Mouse (Mus musculus): ENCODE results near the gene Fezf1.

Fezf1 gene

DNA sequence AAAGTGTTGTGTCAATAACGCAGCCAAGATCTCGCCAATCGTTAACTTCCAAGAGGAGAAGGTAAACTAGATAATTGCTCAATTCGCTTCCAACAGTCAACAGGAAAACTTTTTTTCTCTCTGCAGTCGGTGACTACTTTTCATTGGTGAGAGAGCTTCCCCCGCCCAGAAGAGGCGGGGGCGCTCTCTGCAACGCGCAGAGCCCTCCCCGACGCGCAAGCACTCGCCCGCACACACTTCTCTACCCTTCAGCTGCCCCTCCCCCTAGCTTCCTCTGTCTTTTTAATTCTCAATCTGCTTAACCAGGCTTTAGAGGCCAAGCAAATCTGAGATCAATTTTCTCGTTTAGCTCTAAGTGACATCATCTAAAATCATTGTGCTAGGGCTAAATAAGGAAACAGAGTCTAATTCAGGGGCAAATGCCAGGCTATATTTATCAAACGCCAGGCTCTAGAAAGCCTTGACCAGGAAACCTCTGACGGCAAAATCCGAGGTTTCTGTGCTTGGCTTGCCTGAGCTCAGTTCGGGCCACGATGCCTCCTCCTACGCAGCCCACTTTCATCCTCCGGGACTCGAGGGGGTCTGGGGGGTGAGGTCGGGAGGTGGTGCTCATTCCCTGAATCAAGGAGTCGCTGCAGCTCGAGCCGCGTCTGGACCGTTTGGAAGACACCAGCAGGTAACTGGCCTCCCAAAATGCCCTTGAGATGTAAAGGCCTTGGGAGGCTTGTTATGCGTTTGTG, at the start of gene Fezf1:
Fezf1 (minus strand) TSS at position 50 of the 740 bp plus-strand sequence.
- no peak for DNase-seq

DNA sequence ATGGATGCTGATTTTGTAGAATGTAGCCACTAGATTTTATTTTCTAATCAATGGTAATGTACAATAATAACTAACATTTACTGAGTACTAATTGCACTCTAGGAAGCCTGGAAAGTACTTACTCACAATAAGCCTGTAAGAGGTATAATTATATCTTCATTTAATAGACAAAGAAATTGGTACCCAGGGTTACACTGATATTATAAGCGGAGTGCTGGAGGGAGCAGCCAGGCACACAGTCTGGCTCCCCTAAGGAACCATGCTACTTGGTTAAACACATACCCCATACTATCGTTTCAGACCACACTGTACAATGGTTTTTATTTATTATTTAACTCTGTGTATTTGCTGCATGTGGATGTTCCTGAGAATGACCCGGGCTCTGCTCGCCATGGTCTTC, 46.5 kb upstream of the Fezf1 start:
- no peak for DNase-seq

DNA sequence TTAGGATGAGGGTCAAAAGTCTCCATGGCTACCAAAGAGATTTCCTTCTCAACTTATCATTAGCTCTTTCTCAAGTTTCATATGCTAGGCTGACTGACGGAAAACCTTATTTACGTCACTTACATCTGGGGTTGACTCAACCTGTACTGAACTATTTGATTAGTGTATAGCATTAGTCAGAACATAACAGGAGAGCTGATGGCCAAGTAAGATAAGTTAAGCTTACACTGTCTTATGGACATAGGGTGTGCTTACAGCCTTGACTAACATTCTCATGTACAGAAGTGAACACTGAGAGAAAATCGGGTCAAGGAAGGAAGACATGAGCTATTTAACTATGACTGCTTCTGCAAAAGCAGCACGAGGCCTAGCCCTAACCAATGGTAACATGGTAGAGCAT, 40.6 kb upstream of the Fezf1 start:
- DNase-seq, result no peak

DNA sequence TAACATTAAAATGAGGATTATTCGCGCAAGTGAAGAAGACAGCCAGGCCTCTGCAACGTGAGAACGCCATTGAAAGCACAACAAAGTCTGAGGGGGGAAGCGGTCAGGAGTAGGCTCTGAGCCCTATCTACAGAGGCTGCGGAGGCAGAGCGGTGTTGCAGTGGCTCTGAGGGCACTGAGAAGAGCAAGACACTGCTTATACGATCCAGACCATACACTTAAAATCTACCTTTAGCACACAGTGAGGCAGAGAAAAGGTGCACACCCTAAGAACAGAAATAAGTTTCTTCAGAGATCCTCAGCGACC, 33.3 kb upstream of the Fezf1 start:
- no peak for DNase-seq

DNA sequence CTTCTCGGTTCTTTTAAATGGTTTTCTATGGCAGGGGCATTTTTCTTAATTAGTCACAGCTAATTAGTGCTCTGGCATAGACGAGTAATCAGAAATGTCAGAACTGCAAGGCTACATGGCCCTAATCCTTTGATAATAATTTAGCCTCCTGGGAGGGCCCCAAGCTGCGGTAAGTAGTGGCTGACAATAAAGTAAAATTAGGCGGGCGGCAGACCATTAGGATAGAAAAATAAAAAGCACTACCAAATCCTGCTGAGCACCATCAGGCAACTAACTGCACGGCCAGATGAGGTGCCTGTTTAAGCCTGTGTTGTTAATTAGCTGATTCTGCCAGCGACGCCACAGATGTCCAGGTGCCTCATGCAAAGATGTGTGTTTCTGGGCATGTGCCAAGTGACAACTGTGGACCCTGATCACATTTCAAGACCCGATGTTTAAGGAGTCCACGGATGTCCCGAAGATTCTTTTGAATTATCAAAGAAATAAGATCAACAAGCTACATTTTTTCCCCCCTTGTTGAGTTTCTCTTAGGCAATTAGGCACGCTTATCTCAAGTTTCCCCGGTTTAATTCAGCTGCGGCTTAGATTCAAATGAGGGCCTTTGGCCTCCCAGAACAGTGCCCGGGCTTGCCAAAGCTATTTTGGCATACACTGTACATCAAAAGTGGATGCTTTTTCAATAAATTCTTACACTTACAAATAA, 32.8 kb upstream of the Fezf1 start:
- no peak for DNase-seq

DNA sequence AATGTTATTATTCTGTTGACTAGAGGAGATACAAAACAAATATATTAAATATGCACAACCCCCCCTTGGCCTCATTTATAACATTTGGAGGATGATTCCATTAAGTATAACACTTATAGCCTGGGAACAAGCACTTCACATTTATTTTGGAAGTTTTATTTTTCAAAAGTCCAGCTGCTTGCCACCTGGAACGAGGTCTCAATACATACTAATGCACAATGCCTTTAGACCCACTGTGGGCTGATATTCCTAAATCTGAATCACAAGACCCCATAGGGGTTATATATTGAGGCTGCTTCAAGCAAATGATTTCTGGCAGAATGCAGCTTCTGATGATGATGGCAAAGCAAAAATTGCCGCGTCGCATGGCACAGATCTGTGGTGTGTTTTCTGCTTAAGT, 25.3 kb upstream of the Fezf1 start:
- no peak for DNase-seq

DNA sequence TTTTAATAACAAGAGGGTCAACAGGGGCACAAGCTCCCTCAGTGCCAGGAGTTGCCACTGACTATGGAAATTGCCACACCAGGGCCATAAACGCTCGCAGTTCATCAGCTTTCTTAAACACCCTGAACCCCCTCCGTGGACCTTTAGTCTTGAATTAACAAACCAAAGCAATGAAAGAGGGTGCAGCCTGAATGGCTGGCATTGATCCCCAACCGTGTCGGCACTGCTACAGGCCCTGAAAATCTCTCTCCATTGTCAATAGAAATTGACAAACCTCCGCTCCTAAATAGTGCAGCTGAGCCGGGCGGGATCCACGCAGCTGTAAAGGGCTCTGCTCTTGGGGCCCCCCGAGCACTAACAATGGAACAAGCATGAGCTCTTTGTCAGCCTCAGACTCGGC, 24.8 kb upstream of the Fezf1 start:
- DNase-seq, result no peak

DNA sequence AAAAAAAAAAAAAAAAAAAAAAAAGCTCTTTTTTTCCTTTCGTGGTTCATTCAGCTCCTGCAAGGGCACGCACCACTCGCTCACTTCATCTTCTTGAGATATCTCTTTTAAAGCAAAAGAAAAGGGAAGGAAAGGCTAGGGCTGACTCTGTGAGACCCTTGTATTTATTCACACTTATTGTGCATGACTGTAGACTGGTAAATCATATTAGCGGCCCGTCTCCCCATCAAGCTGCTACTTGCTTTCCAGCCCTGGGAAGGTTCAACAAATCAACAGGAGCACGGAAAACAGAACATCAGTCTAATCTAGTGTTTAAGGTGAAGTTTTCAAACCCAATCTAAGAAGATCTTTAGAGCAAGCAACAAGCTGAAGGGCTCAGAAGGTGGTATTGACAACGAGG, 24.4 kb upstream of the Fezf1 start:
- DNase-seq, result no peak

DNA sequence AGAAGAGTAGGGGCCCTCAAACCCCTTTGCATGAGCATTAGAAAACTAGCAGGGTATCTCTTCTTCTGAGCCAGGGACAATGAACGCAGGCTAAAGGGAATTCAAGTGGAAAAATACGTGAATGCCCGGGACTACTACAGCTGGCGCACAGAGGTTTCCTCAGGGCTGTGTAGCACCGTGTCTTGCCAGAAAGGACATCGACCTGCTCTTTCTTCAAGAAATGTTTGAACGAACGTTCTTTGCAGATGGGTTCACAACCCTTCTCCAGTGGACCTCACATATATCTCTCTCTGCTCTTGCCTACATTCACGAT, 12.5 kb upstream of the Fezf1 start:
- no peak for DNase-seq

DNA sequence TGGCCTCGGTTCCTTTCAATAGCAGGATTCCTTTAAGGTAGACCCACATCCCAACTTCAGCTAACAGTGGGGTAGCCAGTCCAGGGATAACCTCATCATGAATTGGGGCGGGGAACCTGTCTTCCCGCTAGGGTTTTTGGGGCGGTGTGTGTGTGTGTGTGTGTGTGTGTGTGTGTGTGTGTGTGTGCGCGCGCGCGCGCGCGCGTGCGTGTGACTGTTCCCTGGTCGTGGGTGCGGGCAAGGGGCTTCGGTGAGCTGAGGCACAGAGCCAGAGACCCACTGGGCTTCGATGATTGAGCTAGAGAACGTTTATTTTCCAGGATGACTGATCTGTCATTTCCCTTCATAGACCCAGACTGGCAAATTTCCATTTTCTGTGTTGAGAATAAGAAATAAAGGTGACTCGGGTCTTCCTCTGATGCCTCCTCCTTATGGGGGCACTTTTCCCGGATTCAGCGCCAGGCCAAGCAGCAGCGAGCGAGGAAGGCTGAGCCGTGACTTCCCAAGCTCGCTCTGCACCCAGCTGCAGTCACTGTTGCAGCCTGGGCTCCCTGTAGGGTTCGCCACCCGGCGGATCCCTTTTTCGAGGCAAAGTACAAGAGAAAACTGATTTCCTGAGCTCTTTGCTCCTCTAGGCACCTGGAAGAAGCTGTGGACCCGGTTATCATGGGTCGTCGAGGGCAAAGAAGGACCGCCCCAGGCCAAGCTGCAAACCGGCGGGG, 12.0 kb upstream of the Fezf1 start:
- no peak for DNase-seq

DNA sequence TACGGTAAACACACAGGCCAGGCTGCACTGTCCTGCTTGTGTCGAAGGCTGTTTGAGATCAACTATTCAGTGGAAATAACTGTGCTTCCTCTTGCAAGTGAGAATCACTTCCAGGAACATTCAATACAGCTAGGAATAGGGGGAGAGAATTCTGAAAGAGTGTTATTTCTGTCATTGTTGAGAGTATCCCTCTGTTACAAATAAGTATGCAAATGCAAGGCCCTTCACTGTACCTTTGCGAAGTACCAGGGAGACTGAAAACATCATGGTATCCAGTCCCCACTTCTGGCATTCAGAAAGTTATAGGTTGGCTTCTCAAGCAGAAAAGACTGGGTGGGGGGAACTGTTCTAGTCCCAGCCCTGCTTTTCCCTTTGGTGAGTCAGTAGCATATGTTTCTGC, 9.8 kb upstream of the Fezf1 start:
- no peak for DNase-seq

DNA sequence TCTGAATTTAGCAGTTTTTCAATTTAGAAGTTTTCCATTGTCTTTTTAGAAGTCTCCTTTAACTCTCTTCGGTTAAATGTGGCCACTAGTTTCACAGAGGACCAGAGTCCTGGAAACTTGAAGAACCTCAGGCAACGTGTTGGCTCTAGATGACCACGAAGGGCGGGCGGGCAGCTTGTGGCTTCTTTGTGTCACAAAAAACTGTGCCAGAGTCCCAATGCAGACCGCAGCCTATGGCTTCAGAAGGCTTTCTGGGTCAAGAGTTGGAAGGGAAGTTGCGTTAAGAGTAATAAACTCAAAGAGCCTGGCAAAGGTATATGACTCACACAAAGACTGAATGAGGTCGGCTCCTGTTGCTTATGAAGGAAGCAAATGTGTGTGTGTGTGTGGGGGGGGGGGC, 7.0 kb upstream of the Fezf1 start:
- no peak for DNase-seq

DNA sequence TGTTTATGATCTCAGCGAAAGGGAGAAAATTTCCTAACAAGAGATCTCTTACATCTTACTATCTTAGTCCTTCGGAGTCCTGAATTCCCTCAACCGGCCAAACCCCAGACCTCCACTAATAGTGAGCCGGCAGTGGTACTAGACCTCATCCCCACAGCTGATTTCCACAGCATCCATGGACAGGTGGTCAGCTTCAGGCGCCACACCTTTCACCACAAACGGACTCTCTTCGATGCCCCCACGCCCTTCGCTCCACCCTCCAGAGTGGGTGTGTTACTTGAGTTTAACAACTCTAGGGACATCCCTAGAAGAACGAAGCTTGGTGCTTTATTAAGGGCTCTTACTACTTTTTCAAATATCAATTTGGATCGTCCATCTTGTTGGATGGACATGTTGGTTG, 6.5 kb upstream of the Fezf1 start:
- DNase-seq, result no peak

DNA sequence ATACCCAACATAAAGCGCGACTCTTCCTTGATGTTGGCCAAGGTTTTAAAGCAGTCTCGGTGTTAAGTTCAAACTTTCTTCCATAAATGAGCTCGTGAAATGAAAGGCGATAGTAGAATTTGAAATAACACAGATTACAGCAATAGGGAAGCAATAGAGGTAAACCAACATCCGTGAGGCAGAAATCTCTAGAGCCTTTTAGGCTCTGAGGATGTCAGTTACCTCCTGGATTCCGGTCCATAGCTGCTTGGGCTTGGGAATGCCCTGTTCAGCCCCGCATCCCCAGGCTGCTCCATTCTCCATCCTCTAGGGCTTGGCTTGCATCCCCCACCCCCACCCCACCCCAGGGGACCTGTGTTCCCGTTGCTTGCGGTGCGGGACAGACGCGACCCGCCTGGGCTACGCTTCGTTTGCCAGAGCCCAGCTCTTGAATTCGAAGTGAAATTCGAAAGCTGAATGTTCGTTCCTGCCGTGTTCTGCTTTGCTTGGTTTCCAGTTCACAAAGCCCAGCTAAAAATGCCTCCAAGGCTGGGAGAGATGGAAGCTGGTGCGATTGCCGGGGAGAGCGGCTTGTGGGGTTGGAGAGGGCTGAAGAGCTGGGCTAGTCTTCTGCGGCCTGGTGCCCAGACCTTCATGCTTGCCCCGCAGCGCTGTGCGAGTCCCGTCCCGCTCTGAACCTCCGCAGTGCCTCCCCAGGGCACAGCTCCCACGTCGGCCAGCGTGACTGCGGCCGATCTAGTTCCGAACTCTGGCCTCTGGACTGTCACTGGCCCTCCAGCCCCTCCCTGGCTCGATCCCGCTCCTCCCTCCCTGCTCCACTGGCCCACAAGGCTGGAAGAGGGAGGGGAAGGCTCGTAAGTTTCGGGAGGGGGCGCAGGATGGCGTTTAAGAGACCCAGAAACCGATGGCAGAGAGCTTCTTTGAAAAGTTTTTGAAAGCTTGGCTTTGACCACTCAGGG, 5.5 kb upstream of the Fezf1 start:
- no peak for DNase-seq

DNA sequence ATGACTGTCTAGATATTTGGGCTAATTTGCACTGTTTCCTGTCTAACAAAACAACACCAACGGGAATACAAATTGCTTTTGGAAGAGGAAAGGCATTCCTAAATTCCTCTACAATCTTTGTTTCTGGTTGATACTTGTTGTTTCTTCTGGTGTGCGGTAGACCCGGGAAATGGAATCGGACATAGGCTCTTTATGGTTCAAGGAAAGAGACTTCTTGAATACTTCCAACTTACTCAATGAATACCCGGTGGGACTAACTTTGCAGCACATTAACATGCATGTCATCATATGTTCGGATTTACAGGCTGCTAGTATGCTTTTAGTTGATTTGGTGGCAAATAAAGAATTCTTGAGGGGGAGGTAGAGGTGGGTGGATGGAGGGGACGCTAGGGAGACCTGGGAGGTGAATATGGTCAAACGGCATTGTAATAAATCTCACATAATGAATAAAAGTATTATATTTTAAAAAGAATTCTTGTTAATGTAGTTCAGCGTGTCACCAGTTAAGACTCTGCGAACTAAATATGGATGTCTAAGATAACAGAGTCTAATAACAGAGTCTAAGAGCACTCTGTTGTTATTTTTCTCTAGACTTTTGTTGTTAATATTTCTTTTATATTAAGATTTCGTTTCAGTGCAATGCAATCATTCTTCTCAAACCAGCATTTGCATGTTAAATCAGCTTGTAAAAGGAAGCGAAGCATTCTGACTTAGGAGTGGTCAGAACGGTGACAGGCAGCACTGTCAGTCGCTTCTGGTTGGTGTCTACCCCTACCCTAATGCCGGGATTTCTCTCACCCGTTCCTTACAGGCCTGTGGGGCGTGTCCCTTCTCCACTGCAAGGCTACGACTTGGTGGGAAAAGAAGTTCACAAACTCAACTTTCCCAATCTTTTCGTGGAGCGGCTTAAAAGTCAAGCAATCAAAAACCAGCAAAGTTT, 4.3 kb upstream of the Fezf1 start:
- no peak for DNase-seq

DNA sequence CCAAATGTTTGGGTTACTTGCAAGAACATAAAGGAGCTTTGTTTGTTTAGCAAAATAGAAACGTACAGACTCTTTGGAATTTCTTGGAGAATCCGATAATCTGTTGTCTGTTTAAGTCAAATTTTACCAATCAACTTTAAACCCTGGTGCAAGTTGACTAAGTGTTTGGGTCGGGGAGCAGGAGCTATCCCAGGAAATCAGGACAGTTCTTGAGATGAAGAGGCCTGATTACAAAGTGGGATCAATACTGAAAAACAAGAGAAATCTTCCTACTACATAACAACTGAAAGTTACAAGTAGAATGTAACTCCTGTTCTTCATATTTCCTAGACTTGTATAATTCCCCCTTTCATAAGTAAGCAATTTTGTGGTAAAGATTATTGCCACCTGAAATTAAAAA, 3.3 kb upstream of the Fezf1 start:
- DNase-seq, result no peak

DNA sequence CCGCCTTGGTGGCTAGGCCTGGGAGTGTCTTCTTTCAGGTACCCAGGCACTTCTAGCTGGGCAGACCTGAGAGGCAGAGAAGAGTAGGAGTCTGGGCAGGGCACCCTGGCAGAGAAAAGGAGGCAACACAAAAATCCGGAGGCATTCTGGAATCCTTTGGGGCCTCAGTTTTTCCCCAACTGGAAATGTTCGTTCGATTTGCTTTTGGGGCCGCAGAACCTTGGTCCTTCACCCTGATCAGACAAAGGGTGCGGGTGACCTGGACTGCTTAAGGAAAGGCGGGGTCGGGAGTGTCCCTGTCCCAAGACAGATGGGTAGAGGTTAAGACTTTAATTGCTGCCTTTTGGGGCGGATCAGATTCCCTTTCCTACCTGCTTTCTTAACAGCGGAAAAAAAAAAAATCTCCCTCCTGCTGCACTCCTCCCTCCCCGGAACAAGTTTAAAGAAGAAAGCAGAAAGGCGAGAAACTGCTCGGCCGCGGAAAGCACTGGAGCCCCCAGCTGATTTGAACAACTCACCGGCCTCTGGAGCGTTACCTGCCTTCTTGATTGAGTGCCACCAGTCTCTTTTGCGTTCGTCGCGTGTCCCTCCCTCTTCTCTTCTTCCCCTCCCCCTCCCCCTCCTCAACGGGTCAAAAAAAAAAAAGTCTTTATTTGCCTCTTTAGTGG, 2.3 kb upstream of the Fezf1 start:
- no peak for DNase-seq

DNA sequence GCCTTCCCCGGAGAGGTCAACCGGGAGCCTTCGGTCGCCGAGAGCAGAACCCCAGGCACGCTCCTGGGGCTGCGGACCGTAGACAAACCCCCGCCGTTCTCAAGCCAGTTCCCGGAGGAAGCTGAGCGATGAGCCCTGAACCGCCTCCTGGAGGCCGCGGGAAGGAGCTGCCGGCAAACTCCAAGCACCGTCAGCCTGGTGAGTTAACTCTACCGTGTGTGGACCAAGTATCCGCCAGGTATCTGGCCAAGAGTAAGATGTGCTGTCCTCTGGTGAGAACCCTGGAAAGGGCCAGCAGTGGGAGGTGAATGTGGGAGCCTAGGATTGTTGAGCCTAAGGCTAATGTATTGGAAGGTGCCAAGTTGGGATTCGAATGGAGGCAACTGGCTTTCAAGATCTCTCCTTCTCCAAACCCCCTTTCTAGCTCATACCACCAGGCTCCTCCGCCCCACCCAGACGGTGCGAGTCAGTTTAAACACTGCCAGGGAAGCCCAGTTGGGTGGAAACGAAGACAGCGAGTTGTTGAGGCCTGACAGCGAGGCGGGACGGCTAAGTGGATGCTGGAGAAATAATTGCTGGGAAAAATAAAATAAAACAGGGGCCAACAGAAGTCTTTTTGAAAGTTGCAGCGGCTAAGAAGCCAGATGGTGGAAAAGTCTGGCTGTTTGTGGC, 1.6 kb upstream of the Fezf1 start:
- DNase-seq, result no peak

DNA sequence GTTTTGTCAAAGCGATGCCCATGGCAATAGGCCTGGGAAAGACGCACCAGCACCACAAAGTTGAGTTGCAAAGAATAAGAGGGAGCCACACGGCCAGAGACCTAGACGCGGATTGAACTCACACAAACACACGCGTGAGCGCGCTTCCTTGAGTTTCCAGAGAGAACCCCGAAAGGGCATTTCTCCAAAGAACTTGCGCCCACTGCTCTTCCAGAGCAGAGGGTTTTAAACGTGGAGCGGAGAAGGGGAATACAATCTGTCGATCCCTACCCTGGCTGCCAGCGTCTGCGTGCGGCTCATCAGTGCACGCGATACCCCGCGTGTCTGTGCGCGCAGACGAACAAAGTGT, 865 bp upstream of the Fezf1 start:
- DNase-seq, result no peak

DNA sequence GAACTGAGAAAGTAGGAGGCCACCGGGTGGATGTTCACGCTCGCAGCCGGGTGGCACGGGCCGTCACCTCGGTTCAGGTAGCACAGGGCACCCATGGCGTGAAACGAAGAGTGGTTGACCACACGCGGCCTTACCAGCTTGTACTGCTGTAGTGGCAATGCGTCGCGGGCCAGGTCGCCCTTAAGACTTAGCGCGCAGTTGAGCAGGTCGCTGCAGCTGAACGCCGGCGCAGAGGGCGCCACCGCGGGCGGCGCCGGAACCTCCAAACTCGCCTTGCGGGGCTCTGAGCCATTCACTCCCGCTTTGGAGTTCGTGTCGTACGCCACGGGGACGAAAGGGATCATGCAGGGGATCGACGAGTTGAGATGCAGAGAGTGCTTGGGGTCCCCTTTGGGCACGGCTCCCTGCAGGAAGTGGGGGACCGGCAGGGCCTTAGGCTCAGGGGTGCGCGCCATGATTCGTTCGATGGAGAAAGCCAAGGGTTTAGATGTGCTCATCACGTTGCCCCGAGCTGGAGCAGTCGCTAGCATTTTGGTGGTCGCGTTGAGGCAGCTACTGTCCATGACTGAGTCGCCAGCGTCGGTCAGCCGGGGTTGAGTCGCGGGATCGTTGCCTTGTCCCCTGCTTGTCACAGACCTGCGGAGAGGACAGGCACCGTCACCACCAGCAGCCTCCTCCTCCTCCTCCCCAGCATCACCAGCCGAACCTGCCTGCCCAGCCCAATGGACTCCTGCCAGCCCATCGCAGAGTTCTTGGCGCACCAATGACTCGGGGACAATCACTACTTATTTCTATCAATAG, 450 bp downstream of the Fezf1 start:
- DNase-seq, result no peak

All from cerebellum, adult 11 months (tissue).